8 mouse cellular contexts compared by ENCODE assay signal in the genomic region with DNA sequence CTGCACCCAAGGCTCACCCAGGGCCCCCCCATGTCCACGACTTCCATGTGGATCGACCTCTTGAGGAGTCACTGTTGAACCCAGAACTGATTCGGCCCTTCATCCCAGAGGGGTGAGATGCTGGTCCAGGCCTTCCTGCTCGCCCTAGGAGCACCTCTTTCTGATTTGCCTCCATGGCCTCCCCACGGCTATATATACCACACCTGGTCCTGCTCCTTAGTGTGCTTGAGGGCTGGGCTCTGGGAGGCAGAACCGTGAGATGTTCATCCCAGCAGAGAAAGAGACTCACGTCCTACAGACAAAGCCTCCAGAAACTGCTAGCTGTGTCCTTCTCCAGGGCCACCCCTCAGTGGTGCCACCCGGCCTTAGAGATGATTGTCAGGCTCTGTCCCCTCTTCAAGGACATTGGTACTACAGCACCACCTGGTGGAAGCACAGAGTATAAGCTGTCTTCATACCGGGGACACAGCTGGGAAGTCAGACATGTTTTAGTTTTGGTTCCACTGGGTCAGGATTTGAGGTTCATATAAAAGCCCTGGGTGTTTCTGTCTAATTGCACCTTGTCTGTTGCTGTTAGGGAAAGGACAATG. TPM values are rescaled to one million over a fixed set of nuclear protein-coding genes. Genes with fewer than 3 reads are reported as not detected.
DNase-seq lines count a peak whose midpoint lies in the region; ATAC-seq and TF ChIP-seq lines count a peak whose summit lies in the region.

No protein-coding gene starts in this region.

- 56% methylated on average over 9 of the region's 9 CpGs for WGBS in intestine, postnatal 0 days
- WGBS in midbrain, embryonic 12.5 days: 53% methylated on average over 9 of the region's 9 CpGs

- H3K9me3 ChIP-seq in intestine, postnatal 0 days (ENCODE audit: control insufficient read depth): no peaks in the 10 kb centered on the region
- no peaks in the 10 kb centered on the region for H3K9me3 ChIP-seq in midbrain, embryonic 12.5 days

- no peak overlapping the region for H3K4me3 ChIP-seq in cortical plate, adult 2 months (ENCODE audit: insufficient read depth, low read length)
- H3K4me3 ChIP-seq in intestine, postnatal 0 days (ENCODE audit: low read depth, low read length): no peak overlapping the region
- no peak overlapping the region for H3K4me3 ChIP-seq in midbrain, embryonic 12.5 days

- no peaks in the 10 kb centered on the region for H3K27me3 ChIP-seq in intestine, postnatal 0 days (replicated peaks; ENCODE audit: control insufficient read depth, insufficient read depth, low read length)
- no peaks in the 10 kb centered on the region for H3K27me3 ChIP-seq in midbrain, embryonic 12.5 days

- peak; percentile 57; the same call in 1 of the 2 replicates for ATAC-seq in intestine, postnatal 0 days
- ATAC-seq in midbrain, embryonic 12.5 days (ENCODE audit: low FRiP score, low read depth): peak; percentile 57

- H3K36me3 ChIP-seq in intestine, postnatal 0 days (ENCODE audit: control insufficient read depth, insufficient read depth): no peaks in the 10 kb centered on the region
- 0 out of 2 replicates have a peak, but pooled peaks cover 7% of the 10 kb centered on the region for H3K36me3 ChIP-seq in midbrain, embryonic 12.5 days

- no peak overlapping the region for H3K27ac ChIP-seq in cortical plate, adult 2 months (ENCODE audit: insufficient read depth, low read length)
- no peak overlapping the region for H3K27ac ChIP-seq in intestine, postnatal 0 days (ENCODE audit: low read depth, low read length)
- H3K27ac ChIP-seq in midbrain, embryonic 12.5 days (replicated peaks): no peak overlapping the region

- no peak overlapping the region for H3K9ac ChIP-seq in intestine, postnatal 0 days (ENCODE audit: low read depth, low read length)
- no peak overlapping the region for H3K9ac ChIP-seq in midbrain, embryonic 12.5 days (replicated peaks)

- H3K4me1 ChIP-seq in cortical plate, adult 2 months (ENCODE audit: control insufficient read depth, insufficient read depth, low read length): no peaks in the 10 kb centered on the region
- H3K4me1 ChIP-seq in intestine, postnatal 0 days (replicated peaks; ENCODE audit: control insufficient read depth, insufficient read depth, low read length): no peaks in the 10 kb centered on the region
- H3K4me1 ChIP-seq in midbrain, embryonic 12.5 days: no peaks in the 10 kb centered on the region

- intact Hi-C loops in left cerebral cortex, postnatal 4 days (cut with DNase I): loop anchor here (2.0 to 10.0 kb wide), 3 partner anchors 124 to 274 kb away; a partner anchor contains a TSS

- peak; percentile 36 to 53 for DNase-seq in urinary bladder, adult 18-20 months (ENCODE audit: low spot score in 2 of 2)
- no peak for DNase-seq in urinary bladder, adult 2 months (ENCODE audit: low spot score)
- peak; percentile 46 for DNase-seq in gastrocnemius, postnatal 25 days
- DNase-seq in left cerebral cortex, postnatal 4 days: peak; percentile 77
- peak; percentile 67 for DNase-seq in skeletal muscle tissue, adult 2 months (ENCODE audit: low read depth, low spot score)

- no peak overlapping the region for H3K4me2 ChIP-seq in intestine, postnatal 0 days (replicated peaks; ENCODE audit: low read depth)
- H3K4me2 ChIP-seq in midbrain, embryonic 12.5 days (replicated peaks): no peak overlapping the region

- TF ChIP-seq CTCF in cortical plate, adult 2 months (IDR thresholded peaks at IDR 0.05; ENCODE audit: extremely low read depth, insufficient read depth, low read length): peak; percentile 71
- peak; percentile 95 for TF ChIP-seq CTCF in intestine, postnatal 0 days (IDR thresholded peaks at IDR 0.05; ENCODE audit: low read depth)

- no peak for TF ChIP-seq POLR2A in cortical plate, adult 2 months (IDR thresholded peaks at IDR 0.05; ENCODE audit: extremely low read depth, insufficient read depth, low read length)

RNA-seq across cellular contexts. Expression of a gene that starts 6.8 kb away (rescaled TPM):
- polyA plus RNA-seq in urinary bladder, adult 2 months (2012; rRNA removed): 8.2 and 8.6 TPM in 2 replicates
- 13.1 and 13.5 TPM in 2 replicates for polyA plus RNA-seq in cortical plate, adult 2 months (2012; rRNA removed)
- 1 to 10 TPM; 2.8 to 3.4 TPM for total RNA-seq in gastrocnemius, postnatal 25 days (2021)
- polyA plus RNA-seq in intestine, postnatal 0 days (2015; fragmentation: Nextera tagmentation; extraction: Ambion mirVana): 4.1 and 4.3 TPM in 2 replicates
- 10 to 100 TPM; 20.0 to 20.1 TPM for total RNA-seq in left cerebral cortex, postnatal 4 days (2021)
- 12.6 and 12.8 TPM in 2 replicates for polyA plus RNA-seq in midbrain, embryonic 12.5 days (2016; fragmentation: Nextera tagmentation; extraction: Ambion mirVana)

RNA-seq across cellular contexts. Expression of a gene that starts 58.6 kb away (rescaled TPM):
- not detected in 2 replicates for polyA plus RNA-seq in urinary bladder, adult 2 months (2012; rRNA removed)
- not detected in 2 replicates for polyA plus RNA-seq in cortical plate, adult 2 months (2012; rRNA removed)
- total RNA-seq in gastrocnemius, postnatal 25 days (2021): under 1 TPM; 0.91 to 0.92 TPM
- polyA plus RNA-seq in intestine, postnatal 0 days (2015; fragmentation: Nextera tagmentation; extraction: Ambion mirVana): not detected in 2 replicates
- not detected for total RNA-seq in left cerebral cortex, postnatal 4 days (2021)
- polyA plus RNA-seq in midbrain, embryonic 12.5 days (2016; fragmentation: Nextera tagmentation; extraction: Ambion mirVana): not detected in 2 replicates
